Mouse (Mus musculus): ENCODE data around the gene Man2b1.

DNA sequence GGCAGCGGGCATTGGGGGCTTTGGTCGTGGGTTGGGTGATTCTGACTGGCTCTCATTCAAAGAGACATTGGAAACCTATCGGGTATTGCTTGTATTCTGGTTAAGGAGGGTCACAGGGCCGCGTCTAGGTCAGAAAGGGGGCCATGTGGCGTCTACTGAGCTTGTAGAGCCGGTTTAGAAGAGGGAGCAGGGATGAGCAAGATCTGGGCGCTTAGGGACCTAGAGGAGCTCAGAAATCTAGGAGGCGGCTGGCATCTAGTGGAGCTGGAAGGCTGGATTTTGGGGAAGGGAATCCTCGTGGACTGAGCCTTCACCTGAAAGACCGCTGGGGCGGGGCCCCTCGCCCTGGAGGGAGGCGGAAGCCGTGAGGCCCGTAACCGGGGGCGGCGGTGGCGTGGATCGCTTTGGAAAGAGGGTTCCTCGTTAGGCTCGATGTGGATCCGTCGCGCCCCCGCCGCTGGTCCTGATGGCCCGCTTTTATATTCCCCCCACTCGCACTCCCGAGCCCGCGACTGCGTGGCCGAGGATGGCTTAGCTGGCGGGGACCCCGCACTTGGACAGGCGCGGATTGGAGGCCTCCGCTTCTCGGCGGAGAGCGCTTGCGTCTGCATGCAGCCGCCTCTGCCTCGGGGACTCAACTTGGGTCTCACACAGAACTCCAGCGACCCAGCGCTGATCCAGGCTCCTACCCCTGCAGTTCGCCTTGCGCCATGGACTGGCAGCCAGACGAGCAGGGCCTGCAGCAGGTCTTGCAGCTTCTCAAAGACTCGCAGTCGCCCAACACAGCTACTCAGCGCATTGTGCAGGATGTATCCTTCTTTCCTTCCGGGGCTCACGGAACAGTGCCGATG is 45.2 kb upstream of the Man2b1 start:
- TF ChIP-seq GATA1 (IDR thresholded peaks at IDR 0.05; ENCODE audit: borderline replicate concordance, low read length) (no peak), FLI1 (IDR thresholded peaks at IDR 0.05; ENCODE audit: low read length) (no peak)

Data from megakaryocyte, embryonic 14.5 days (primary cell).